Mouse (Mus musculus) lung, postnatal 0 days (tissue): ENCODE measurements at regions not wholly inside any gene's neighbourhood (a gene's known extent, or its start where the extent isn't known, plus 50 kb on each side); places are given as distances from the start of the nearest gene placed in this dataset.

Source experiments
- CTCF ChIP-seq: IDR thresholded peaks from 2 replicates; pipeline ENCODE4 v1.5.1; 2016; ENCODE audit warnings: antibody characterized with exemption, mild to moderate bottlenecking
- EP300 ChIP-seq: IDR thresholded peaks from 2 replicates; pipeline ENCODE4 v1.6.1; 2016; ENCODE audit warnings: antibody characterized with exemption, mild to moderate bottlenecking, control low read depth

GRCm38 (mm10) chr7:74975986-74976385 lies 333.1 kb downstream of the Sv2b start:
- TF ChIP-seq CTCF (no peak), EP300 (no peak)
